Mouse (Mus musculus) central nervous system, embryonic 14 days (tissue): ENCODE data around the gene Arrdc2. TPM values are rescaled to one million over a fixed set of nuclear protein-coding genes. Genes with fewer than 3 reads are reported as not detected.

Experiments used
- polyA plus RNA-seq: library from polyadenylated mRNA; depleted of rRNA; stranded (reverse); fragments of >200 nt; gene quantifications from 2 replicates; pipeline ENCODE4 v1.2.3, GENCODE M21; 2012; rRNA removed

The Arrdc2 gene
- polyA plus RNA-seq, result 25.9 and 29.4 TPM in 2 replicates

DNA sequence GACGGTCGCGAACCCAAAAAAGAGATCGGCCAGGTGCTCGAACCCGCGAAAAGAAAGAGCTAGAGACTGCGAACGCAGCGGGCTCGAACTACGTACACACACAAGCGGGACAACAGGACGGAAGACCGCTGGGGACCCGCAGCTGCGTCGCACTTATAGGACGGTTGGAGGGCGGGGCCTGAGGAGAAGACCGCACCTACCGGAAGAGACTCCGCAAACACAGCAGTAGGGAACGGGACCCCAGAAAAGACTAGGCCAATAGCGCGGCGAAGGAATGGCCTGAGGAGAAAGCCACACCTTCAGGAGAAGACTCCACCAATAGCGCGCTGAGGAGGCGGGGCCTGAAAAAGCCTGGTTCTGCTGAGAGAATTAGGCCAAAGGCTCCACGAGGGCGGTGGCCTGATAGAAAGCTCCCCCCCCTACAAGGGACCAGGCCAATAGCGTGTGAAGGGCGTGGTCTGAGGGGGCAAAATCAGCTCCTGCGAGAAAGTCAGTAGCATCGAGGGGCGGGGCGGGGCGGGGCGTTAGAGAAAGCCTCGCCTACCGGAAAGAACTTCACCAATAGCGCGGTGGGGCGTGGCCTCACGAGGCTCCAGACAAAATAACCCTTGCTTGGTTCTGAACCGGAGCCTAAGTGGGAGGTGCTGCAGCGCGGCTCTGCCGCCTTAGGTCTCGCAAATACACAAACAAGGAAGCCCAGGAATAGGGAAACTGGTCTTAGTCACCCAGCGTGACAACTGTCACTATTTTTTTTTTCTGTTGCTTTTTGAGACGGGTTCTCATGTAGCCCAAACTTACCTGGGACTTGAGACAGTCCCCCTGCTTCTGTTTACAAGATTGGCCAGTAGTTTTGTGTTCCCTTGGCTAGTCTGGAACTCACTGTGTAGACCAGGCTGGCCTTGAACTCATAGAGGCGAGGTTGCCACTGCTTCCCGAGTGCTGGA, at the start of gene Arrdc2:
TSS of gene Arrdc2 (minus strand) at position 313 of the 944 bp plus-strand sequence.

DNA sequence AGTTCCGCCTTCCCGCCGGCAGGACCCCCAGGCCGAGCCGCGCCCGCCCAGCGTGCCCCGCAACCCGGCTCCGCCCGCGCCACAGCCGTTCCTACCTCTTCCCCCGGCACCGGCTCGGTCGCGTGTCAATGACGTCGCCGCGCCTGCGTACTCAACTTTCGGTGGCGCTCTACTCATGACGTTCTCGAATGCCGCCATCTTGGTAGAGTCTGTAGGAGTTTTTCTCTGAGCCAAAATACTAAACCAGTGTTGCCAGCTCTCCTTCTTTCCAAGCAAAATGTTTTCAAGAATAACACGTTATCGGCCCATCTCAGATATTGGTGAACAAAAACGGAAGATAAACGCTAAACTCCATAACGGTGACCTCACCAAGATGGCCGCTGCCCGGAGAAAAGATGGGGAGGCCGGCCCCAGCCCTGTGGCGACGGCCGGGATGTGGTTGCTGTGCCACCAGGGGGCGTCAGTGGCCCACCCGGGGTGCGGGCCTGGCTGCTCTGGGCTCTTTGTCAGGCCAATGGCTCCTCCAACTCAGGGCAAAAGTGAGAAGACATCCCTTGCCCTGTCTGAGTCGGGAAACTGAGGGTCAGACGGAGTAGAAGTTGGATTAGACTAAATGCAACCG, 34.0 kb upstream of the Arrdc2 start, which contains the start of gene Ccdc124:
TSS of gene Ccdc124 (minus strand) at position 572 of the 622 bp plus-strand sequence.

DNA sequence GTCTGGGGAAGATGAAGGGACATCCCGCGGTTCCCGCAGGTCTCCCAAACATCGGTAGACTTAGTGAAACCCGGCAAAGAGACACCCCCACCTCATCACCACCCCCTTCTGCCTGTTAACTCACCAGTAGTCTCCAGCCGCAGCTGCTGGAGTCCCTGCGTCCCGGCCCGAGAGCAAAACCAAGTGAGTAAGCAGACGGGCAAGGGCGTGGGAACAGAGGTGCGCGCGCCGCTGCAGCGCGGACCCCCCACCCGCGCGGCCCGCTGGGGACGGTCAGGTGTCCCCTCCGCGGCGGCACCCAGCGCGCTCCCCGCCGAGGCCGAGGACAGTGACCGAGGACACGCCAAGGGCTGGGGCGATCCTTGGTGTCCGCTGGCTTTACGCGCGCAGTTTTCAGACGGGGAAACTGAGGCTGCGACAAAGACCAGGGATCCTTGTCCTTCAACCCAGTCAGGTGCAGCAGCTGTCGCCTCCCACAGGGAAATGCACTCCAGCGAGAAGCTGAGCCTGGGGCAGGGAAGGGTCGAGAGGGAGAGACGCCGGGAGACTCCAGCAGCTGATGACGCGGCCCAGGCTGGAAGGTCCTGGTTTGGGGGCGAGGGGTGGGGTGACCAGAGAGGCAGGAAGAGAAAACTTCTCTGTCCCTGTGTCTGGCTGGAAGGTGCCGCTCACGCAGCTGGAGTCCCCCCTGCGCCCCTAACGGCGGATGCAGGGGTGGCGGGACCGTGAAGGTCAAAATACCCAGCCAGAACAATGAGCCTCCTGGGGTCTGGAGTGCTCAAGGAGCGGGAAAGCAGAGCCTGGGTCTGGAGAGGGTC, 23.5 kb upstream of the Arrdc2 start, which contains the start of gene Kcnn1:
TSS of gene Kcnn1 (minus strand) at position 435 of the 818 bp plus-strand sequence.

GRCm38 (mm10) chr8:70808239-70808638, 31.3 kb downstream of the Arrdc2 start, which contains the start of gene Il12rb1:
TSS of gene Il12rb1 (plus strand) at chr8:70808449.

GRCm38 (mm10) chr8:70804481-70805206, 34.9 kb downstream of the Arrdc2 start, which contains the start of gene Mast3:
TSS of gene Mast3 (minus strand) at chr8:70805054.

Other genes starting within 250 kb of the Arrdc2 start
- 143 and 177 TPM in 2 replicates for gene Isyna1, start 245.3 kb downstream of the Arrdc2 start, polyA plus RNA-seq
- gene Ssbp4, start 230.8 kb downstream of the Arrdc2 start, polyA plus RNA-seq, result 183 and 213 TPM in 2 replicates
- gene Lrrc25, start 223.6 kb downstream of the Arrdc2 start, polyA plus RNA-seq, result 1.6 TPM in 2 replicates
- gene Gdf15, start 207.3 kb downstream of the Arrdc2 start, polyA plus RNA-seq, result 0.19 and 0.29 TPM in 2 replicates
- gene Pgpep1, start 179.3 kb downstream of the Arrdc2 start, polyA plus RNA-seq, result 59.2 and 61.0 TPM in 2 replicates
- gene Lsm4, start 166.5 kb downstream of the Arrdc2 start, polyA plus RNA-seq, result 183 and 207 TPM in 2 replicates
- gene Jund, start 140.8 kb downstream of the Arrdc2 start, polyA plus RNA-seq, result 210 and 211 TPM in 2 replicates
- gene Iqcn, start 136.3 kb downstream of the Arrdc2 start, polyA plus RNA-seq, result 0.08 and 0.10 TPM in 2 replicates
- gene Gm3336, start 121.2 kb downstream of the Arrdc2 start, polyA plus RNA-seq, result not detected in 2 replicates
- 0.53 and 0.63 TPM in 2 replicates for gene Pde4c, start 116.0 kb downstream of the Arrdc2 start, polyA plus RNA-seq
- gene Rab3a, start 85.0 kb downstream of the Arrdc2 start, polyA plus RNA-seq, result 325 and 328 TPM in 2 replicates
- gene Mpv17l2, start 78.8 kb downstream of the Arrdc2 start, polyA plus RNA-seq, result 29.6 and 30.7 TPM in 2 replicates
- 130 and 142 TPM in 2 replicates for gene Pik3r2, start 63.0 kb downstream of the Arrdc2 start, polyA plus RNA-seq
- gene Mast3, start 34.7 kb downstream of the Arrdc2 start, polyA plus RNA-seq, result 34.8 and 40.4 TPM in 2 replicates
- 0.09 and 0.25 TPM in 2 replicates for gene Il12rb1, start 31.3 kb downstream of the Arrdc2 start, polyA plus RNA-seq
- 27.1 and 32.0 TPM in 2 replicates for gene Kcnn1, start 23.5 kb upstream of the Arrdc2 start, polyA plus RNA-seq
- 99.2 and 103 TPM in 2 replicates for gene Ccdc124, start 34.2 kb upstream of the Arrdc2 start, polyA plus RNA-seq
- gene Slc5a5, start 53.0 kb upstream of the Arrdc2 start, polyA plus RNA-seq, result 1.3 and 1.4 TPM in 2 replicates
- 3,162 and 3,295 TPM in 2 replicates for gene Rpl18a, start 57.7 kb upstream of the Arrdc2 start, polyA plus RNA-seq
- gene Map1s, start 66.2 kb upstream of the Arrdc2 start, polyA plus RNA-seq, result 64.2 and 71.1 TPM in 2 replicates